Mouse (Mus musculus) CH12.LX (cell line): Measurements from ENCODE around the gene Rtl8a. TPM values are rescaled to one million over a fixed set of nuclear protein-coding genes. Genes with fewer than 3 reads are reported as not detected.
"Not testable (repeated sequence)": the region's sequence is repeated elsewhere in the genome, so short reads cannot be mapped to it uniquely, and the experiment has no call there.

Experiments used
- DNase-seq: peaks from one replicate; pipeline ENCODE4 v3.0.0-alpha.2; 2013; ENCODE audit errors: extremely low read depth
- H3K27ac ChIP-seq: 2 replicates; pipeline ENCODE4 v1.5.1; 2012; ENCODE audit warnings: low read depth, mild to moderate bottlenecking, control low read depth, moderate library complexity; ENCODE audit not compliant: insufficient read depth
- H3K27me3 ChIP-seq: replicated peaks from 2 replicates; pipeline ENCODE3; 2012; ENCODE audit warnings: inconsistent platforms
- H3K36me3 ChIP-seq, 2 experiments: replicated peaks in 1 of 2; 2 replicates each; pipeline versions ENCODE3 to v1.6.1; 2012; ENCODE audit warnings: inconsistent platforms in 1 of 2, low read length in 1 of 2, mild to moderate bottlenecking in 1 of 2, mixed read lengths in 1 of 2, moderate library complexity in 1 of 2; ENCODE audit not compliant: control insufficient read depth in 1 of 2, insufficient read depth in 1 of 2
- H3K4me1 ChIP-seq, 2 experiments: 2 replicates each; pipeline ENCODE4 v1.6.1; 2012; ENCODE audit warnings: inconsistent platforms in 1 of 2, moderate library complexity in 1 of 2; ENCODE audit not compliant: insufficient read depth in 2 of 2, control insufficient read depth in 1 of 2
- H3K4me2 ChIP-seq: 2 replicates; pipeline ENCODE4 v1.6.1; 2012; ENCODE audit warnings: low read depth, mild to moderate bottlenecking, control low read depth; ENCODE audit not compliant: poor library complexity, insufficient read depth, severe bottlenecking
- H3K4me3 ChIP-seq, 3 experiments: fragments of 150-350 bp in 1 of 3; sonication (generic) in 1 of 3; replicated peaks in 1 of 3; 2 replicates each; pipeline versions ENCODE3 to v1.5.1; 2011 to 2012; ENCODE audit warnings: low read depth in 2 of 3, low read length in 2 of 3, mild to moderate bottlenecking in 2 of 3, moderate library complexity in 2 of 3, control low read depth in 1 of 3, improper control_type of control experiment in 1 of 3, inconsistent platforms in 1 of 3, mixed read lengths in 1 of 3; ENCODE audit not compliant: poor library complexity in 1 of 3
- H3K79me2 ChIP-seq: replicated peaks from 2 replicates; pipeline ENCODE4 v1.6.1; 2012; ENCODE audit warnings: mild to moderate bottlenecking, moderate library complexity; ENCODE audit not compliant: control insufficient read depth, poor library complexity, insufficient read depth, severe bottlenecking; ENCODE audit errors: extremely low read depth
- H3K9ac ChIP-seq: 2 replicates; pipeline ENCODE4 v1.6.1; 2012; ENCODE audit warnings: low read depth, mild to moderate bottlenecking, control low read depth, moderate library complexity; ENCODE audit not compliant: insufficient read depth
- H3K9me3 ChIP-seq: replicated peaks from 2 replicates; pipeline ENCODE3; 2012; ENCODE audit warnings: low read length, inconsistent platforms, mixed read lengths
- CTCF ChIP-seq, 2 experiments: IDR thresholded peaks in 1 of 2; conservative IDR thresholded peaks in 1 of 2; 2 replicates each; pipeline ENCODE4 v1.5.1; 2011 to 2012; ENCODE audit warnings: low read depth in 2 of 2, low read length in 2 of 2, improper control_type of control experiment in 1 of 2, inconsistent platforms in 1 of 2, mild to moderate bottlenecking in 1 of 2, moderate library complexity in 1 of 2
- IRF4 ChIP-seq: IDR thresholded peaks from 2 replicates; pipeline ENCODE4 v1.6.1; 2014; ENCODE audit warnings: low read depth, mild to moderate bottlenecking, inconsistent platforms, low read length, improper control_type of control experiment
- KAT2A ChIP-seq: IDR thresholded peaks from 2 replicates; pipeline ENCODE4 v1.6.1; 2012; ENCODE audit warnings: low read length, improper control_type of control experiment, inconsistent platforms; ENCODE audit not compliant: insufficient replicate concordance
- MXI1 ChIP-seq: IDR thresholded peaks from 2 replicates; pipeline ENCODE4 v1.6.1; 2011; ENCODE audit warnings: mild to moderate bottlenecking, low read depth, low read length, improper control_type of control experiment
- MYC ChIP-seq: IDR thresholded peaks from 2 replicates; pipeline ENCODE4 v1.6.1; 2011; ENCODE audit warnings: low read depth, mild to moderate bottlenecking, improper control_type of control experiment, low read length
- NELFE ChIP-seq: IDR thresholded peaks from 2 replicates; pipeline ENCODE4 v1.6.1; 2011; ENCODE audit warnings: low read depth, low read length, improper control_type of control experiment
- RAD21 ChIP-seq: IDR thresholded peaks from 2 replicates; pipeline ENCODE4 v1.6.1; 2011; ENCODE audit warnings: low read depth, mild to moderate bottlenecking, low read length, improper control_type of control experiment, moderate library complexity
- SMC3 ChIP-seq: IDR thresholded peaks from 2 replicates; pipeline ENCODE4 v1.6.1; 2011; ENCODE audit warnings: low read depth, low read length, improper control_type of control experiment
- ZNF384 ChIP-seq: IDR thresholded peaks from 2 replicates; pipeline ENCODE4 v1.6.1; 2012; ENCODE audit warnings: low read depth, low read length, improper control_type of control experiment, inconsistent platforms
- dilution Hi-C: fragments of 300-500 bp; cut with MboI; formaldehyde crosslinking; loops from 2 replicates; pipeline ENCODE4 v1.14.3; 2020; ENCODE audit warnings: low sequenced_read_pairs; ENCODE audit not compliant: extremely low pct_unique_long_range_greater_than_20kb, extremely low pct_ligation_motif_present
- in situ Hi-C: fragments of 300-500 bp; cut with MboI; formaldehyde crosslinking; loops from 3 replicates; pipeline ENCODE4 v1.14.3; 2019; ENCODE audit warnings: low sequenced_read_pairs, low pct_ligation_motif_present, low pct_unique_long_range_greater_than_20kb, mixed read lengths
- polyA plus RNA-seq: library from polyadenylated mRNA; unstranded; fragments of >175 nt; gene quantifications from 2 replicates; pipeline ENCODE4 v1.2.1, GENCODE M21; 2012; ENCODE audit warnings: low read depth; ENCODE audit not compliant: insufficient read length
- total RNA-seq, 2 experiments: library from RNA; depleted of rRNA; stranded (reverse); fragments of 300-350 nt in 1 of 2; fragments of >200 nt in 1 of 2; gene quantifications; 2 replicates each; pipeline ENCODE4 v1.2.3; 2012 to 2014

The Rtl8a gene
- total and polyA plus RNA-seq, 3 experiments = 0.21 to 0.80 TPM; not detected in 1

GRCm38 (mm10) chrX:53610571-53610970, 32.9 kb downstream of the Rtl8a start:
- peak; percentile 28 to 61 for TF ChIP-seq CTCF (conservative IDR thresholded peaks at IDR 0.05 in 1 of 2, IDR thresholded peaks at IDR 0.05 in 1 of 2; ENCODE audit: low read depth in 2 of 2, low read length in 2 of 2)
- peak; percentile 37 for TF ChIP-seq SMC3
- TF ChIP-seq RAD21 = peak; percentile 61
- TF ChIP-seq MXI1 = no peak
- H3K4me1 ChIP-seq = no peaks in the 10 kb centered on the region
- no peak overlapping the region for H3K27ac ChIP-seq
- no peak overlapping the region for H3K4me3 ChIP-seq
- H3K4me2 ChIP-seq = no peak overlapping the region
- no peaks in the 10 kb centered on the region for H3K79me2 ChIP-seq
- dilution Hi-C loops = no loop called here
- no peak overlapping the region for H3K9ac ChIP-seq
- peak; percentile 45 for DNase-seq
- in situ Hi-C loops = no loop called here
- H3K36me3 ChIP-seq = no peaks in the 10 kb centered on the region
- no peaks in the 10 kb centered on the region for H3K27me3 ChIP-seq
- no peaks in the 10 kb centered on the region for H3K9me3 ChIP-seq

DNA sequence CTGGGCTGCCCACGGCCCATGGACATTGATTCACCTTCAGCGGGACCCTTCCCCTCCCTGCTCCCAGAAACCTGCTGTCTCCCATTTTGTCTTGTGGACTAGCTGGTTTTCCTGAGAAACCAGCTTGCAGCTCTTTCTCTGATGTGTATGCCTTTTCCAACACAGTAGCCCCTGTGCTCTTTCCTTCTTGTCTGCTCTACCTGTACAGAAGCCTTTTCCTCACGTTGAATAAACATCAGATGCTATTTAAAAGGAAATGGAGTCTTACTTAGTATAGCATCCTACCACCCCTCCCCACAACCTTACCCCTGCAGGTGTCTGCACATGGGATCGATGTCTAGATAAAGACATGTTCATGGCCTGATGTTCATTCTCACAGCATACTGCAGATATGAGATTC, 34.6 kb downstream of the Rtl8a start, which contains the start of gene Gm14597:
Gene Gm14597 (minus strand): TSS at position 101 of the 400 bp plus-strand sequence.
- H3K9ac ChIP-seq = peak within 1 kb of the TSS; percentile 41; the same call in 1 of the 2 replicates

DNA sequence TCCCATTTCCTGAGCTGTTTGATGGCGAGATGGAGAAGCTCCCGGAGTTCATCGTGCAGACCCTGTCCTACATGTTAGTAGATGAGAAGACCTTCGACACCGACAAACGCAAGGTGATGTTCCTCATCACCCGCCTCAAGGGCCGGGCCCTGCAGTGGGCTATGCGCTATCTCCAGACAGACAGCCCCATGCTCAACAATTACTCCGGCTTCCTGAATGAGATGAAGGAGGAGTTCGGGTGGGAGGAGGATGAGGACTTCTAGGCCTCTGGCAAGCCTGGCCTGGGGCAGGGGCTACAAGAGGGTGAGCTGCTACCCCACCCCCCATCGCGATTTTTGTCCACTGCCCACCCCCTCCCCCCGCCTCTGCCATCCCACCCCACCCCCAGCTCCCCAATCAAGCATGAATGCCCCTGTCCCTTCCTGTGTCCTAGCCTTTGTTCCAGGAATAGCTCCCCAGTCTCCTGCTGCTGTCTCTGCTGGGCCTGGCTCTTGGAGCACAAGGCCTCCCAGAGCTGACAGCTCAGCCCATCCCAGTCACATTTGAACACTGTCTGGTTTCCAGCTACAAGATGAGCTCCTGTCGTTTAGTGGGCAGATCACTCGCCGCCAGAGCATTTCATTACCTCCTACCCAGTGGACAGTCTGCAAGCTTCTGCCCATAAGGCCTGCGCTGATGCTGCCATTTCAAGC, 35.2 kb downstream of the Rtl8a start:
- in situ Hi-C loops = no loop called here
- no peaks in the 10 kb centered on the region for H3K36me3 ChIP-seq
- H3K9ac ChIP-seq = peak overlapping the region; percentile 41; the same call in 1 of the 2 replicates
- H3K4me1 ChIP-seq = no peaks in the 10 kb centered on the region
- H3K9me3 ChIP-seq = no peaks in the 10 kb centered on the region
- no peak for DNase-seq
- H3K79me2 ChIP-seq = no peaks in the 10 kb centered on the region
- no peak for TF ChIP-seq NELFE
- no peak for TF ChIP-seq MYC
- no peak for TF ChIP-seq KAT2A
- no peak for TF ChIP-seq IRF4
- TF ChIP-seq ZNF384 = no peak
- TF ChIP-seq MXI1 = no peak
- TF ChIP-seq, all 38 proteins: peak for 0
- peak overlapping the region; percentile 37 to 54 (median 51) for H3K4me3 ChIP-seq
- no peak overlapping the region for H3K27ac ChIP-seq
- no peaks in the 10 kb centered on the region for H3K27me3 ChIP-seq
- peak overlapping the region; percentile 25 for H3K4me2 ChIP-seq
- dilution Hi-C loops = no loop called here

More for the DNA sequence above, 34.6 kb downstream of the Rtl8a start, which contains the start of gene Gm14597:
- H3K36me3 ChIP-seq, dilution Hi-C loops, H3K27ac ChIP-seq, H3K79me2 ChIP-seq, H3K4me1 ChIP-seq, H3K27me3 ChIP-seq, in situ Hi-C loops, H3K9me3 ChIP-seq, DNase-seq: not testable (repeated sequence)
- H3K4me2 ChIP-seq = peak within 1 kb of the TSS; percentile 25
- H3K4me3 ChIP-seq = peak within 1 kb of the TSS; percentile 37 to 54 (median 51)
